Mouse (Mus musculus) testis, postnatal 14 days (tissue): ENCODE data around the gene Dmrtc1c2.
"Not testable (repeated sequence)": the region's sequence is repeated elsewhere in the genome, so short reads cannot be mapped to it uniquely, and the experiment has no call there.

ENCODE experiments used
- DNase-seq: peaks from one replicate; pipeline ENCODE4 v3.0.0; 2021; ENCODE audit warnings: low spot score

The Dmrtc1c2 gene

DNA sequence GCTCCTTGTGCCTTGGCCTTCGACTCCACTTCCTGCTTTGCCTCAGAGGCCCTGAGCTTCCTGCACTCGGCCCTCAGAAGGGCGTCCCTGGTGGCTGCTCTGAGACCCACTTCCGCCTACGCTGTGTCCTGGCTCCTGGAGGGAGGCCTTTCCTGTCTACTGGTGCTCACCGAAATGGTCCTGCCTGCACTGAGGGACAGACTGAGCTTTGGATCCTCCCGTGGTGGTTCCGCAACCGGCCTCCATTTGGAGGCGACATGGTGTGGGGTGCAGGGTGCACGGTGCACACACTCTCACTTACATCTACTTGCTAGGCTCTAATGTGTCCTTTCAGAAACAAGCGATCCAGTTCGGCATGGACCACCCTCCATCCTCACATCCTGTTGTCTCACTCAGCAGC, at the start of gene Dmrtc1c2:
Dmrtc1c2 (minus strand) TSS at position 101 of the 400 bp plus-strand sequence.
- not testable (repeated sequence) for DNase-seq

DNA sequence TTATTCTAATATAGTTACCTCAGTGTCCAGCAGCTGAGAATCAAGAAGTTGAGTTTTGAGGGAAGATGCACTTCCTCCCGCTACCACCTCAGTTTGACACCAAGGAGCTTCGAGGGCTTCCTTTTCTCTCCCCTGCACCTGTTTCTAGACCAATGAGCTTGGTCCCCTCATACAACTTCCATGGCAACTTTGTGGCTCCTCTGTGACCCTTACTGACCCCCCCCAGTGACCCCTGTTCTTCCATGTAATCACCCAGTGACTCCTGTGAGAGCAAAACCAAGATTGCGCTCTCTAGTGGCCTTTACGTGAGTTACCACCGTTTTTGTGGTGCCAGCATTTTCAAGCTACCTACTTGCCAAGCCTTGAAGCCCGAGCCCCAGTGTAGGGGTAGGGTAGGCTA, 13.5 kb upstream of the Dmrtc1c2 start, which contains the start of gene 1700031F05Rik:
1700031F05Rik (minus strand) TSS at position 101 of the 400 bp plus-strand sequence.
- DNase-seq: no peak

DNA sequence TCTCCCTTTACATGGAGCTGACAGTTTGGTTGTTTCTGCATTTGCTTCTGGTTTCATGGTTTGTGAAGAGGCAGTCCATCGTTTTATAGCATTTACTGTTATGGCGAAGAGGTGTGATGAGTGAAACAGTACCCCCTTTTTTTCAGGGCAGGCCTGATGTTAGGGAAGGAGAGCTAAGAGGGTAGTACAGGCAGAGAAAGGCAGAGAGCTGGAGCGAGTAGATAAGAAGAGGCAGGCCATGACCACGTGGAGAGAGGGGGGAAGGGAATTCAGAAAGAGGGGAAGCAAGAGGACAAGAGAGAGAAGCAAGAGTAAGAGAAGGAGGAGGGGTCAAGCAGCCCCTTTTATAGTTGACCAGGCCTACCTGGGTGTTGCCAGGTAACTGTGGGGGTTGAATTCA, 42.1 kb downstream of the Dmrtc1c2 start:
- no peak for DNase-seq

DNA sequence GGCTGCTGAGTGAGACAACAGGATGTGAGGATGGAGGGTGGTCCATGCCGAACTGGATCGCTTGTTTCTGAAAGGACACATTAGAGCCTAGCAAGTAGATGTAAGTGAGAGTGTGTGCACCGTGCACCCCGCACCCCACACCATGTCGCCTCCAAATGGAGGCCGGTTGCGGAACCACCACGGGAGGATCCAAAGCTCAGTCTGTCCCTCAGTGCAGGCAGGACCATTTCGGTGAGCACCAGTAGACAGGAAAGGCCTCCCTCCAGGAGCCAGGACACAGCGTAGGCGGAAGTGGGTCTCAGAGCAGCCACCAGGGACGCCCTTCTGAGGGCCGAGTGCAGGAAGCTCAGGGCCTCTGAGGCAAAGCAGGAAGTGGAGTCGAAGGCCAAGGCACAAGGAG, 51.8 kb downstream of the Dmrtc1c2 start, which contains the start of gene Dmrtc1c1:
Dmrtc1c1 (plus strand) TSS at position 301 of the 400 bp plus-strand sequence.
- not testable (repeated sequence) for DNase-seq
